Comparison of ENCODE assay signal across 25 mouse cellular contexts in genomic region chr13:8119986-8120385, GRCm38 (mm10).
"Had no signal": no experiment of that assay in that cellular context is flagged by ENCODE, and none has a peak within 500 bp of the region (broad histone marks: within the 10 kb centered on the region; RNA-seq: fewer than 3 reads in every experiment).

No protein-coding gene starts in this region.

- DNase-seq: cerebellum, adult 9-11 months; cerebellum, postnatal 14 days; cerebellum, postnatal 25 days; cerebellum, postnatal 36 days; embryo, embryonic 11 days; forebrain, postnatal 0 days; gastrocnemius, adult 2 months; gastrocnemius, postnatal 10 days; gastrocnemius, postnatal 14 days; gastrocnemius, postnatal 25 days; gastrocnemius, postnatal 36 days; heart, adult 11 months; heart, adult 18-20 months; heart, adult 2 months had no signal

- H3K4me3 ChIP-seq: embryonic facial prominence, embryonic 10.5 days; embryonic facial prominence, embryonic 12.5 days; embryonic facial prominence, embryonic 13.5 days; embryonic facial prominence, embryonic 15.5 days; erythroblast, embryonic 14.5 days; forebrain, embryonic 10.5 days; forebrain, embryonic 12.5 days; forebrain, embryonic 13.5 days; forebrain, embryonic 15.5 days; gastrocnemius, adult 2 months; heart, adult 2 months had no signal

- H3K27me3 ChIP-seq: embryonic facial prominence, embryonic 12.5 days; embryonic facial prominence, embryonic 13.5 days; embryonic facial prominence, embryonic 15.5 days; forebrain, embryonic 12.5 days; forebrain, embryonic 13.5 days; forebrain, embryonic 15.5 days had no signal

- H3K36me3 ChIP-seq: embryonic facial prominence, embryonic 10.5 days; embryonic facial prominence, embryonic 12.5 days; embryonic facial prominence, embryonic 13.5 days; embryonic facial prominence, embryonic 15.5 days; forebrain, embryonic 10.5 days; forebrain, embryonic 12.5 days; forebrain, embryonic 15.5 days had no signal

- H3K27ac ChIP-seq: embryonic facial prominence, embryonic 10.5 days; embryonic facial prominence, embryonic 12.5 days; embryonic facial prominence, embryonic 13.5 days; embryonic facial prominence, embryonic 15.5 days; forebrain, embryonic 10.5 days; forebrain, embryonic 12.5 days; forebrain, embryonic 13.5 days; forebrain, embryonic 15.5 days; gastrocnemius, adult 2 months; heart, adult 2 months had no signal

- H3K4me1 ChIP-seq: embryonic facial prominence, embryonic 10.5 days; embryonic facial prominence, embryonic 12.5 days; embryonic facial prominence, embryonic 13.5 days; embryonic facial prominence, embryonic 15.5 days; forebrain, embryonic 10.5 days; forebrain, embryonic 12.5 days; forebrain, embryonic 13.5 days; forebrain, embryonic 15.5 days had no signal

- H3K9ac ChIP-seq: embryonic facial prominence, embryonic 12.5 days; embryonic facial prominence, embryonic 13.5 days; embryonic facial prominence, embryonic 15.5 days; forebrain, embryonic 12.5 days; forebrain, embryonic 13.5 days; forebrain, embryonic 15.5 days; forebrain, postnatal 0 days had no signal

- ATAC-seq: forebrain, embryonic 13.5 days; forebrain, embryonic 14.5 days; forebrain, embryonic 15.5 days; forebrain, embryonic 16.5 days; forebrain, postnatal 0 days had no signal

- H3K9me3 ChIP-seq: embryonic facial prominence, embryonic 10.5 days; embryonic facial prominence, embryonic 12.5 days; embryonic facial prominence, embryonic 13.5 days; embryonic facial prominence, embryonic 15.5 days; forebrain, embryonic 10.5 days; forebrain, embryonic 12.5 days; forebrain, embryonic 13.5 days; forebrain, embryonic 15.5 days had no signal
